Mouse (Mus musculus): Measurements from ENCODE around the gene Rbm5. TPM values are rescaled to one million over a fixed set of nuclear protein-coding genes. Genes with fewer than 3 reads are reported as not detected.

Rbm5 gene
- 200 and 206 TPM in 2 replicates for polyA plus RNA-seq (2016; fragmentation: Nextera tagmentation; extraction: Ambion mirVana)

DNA sequence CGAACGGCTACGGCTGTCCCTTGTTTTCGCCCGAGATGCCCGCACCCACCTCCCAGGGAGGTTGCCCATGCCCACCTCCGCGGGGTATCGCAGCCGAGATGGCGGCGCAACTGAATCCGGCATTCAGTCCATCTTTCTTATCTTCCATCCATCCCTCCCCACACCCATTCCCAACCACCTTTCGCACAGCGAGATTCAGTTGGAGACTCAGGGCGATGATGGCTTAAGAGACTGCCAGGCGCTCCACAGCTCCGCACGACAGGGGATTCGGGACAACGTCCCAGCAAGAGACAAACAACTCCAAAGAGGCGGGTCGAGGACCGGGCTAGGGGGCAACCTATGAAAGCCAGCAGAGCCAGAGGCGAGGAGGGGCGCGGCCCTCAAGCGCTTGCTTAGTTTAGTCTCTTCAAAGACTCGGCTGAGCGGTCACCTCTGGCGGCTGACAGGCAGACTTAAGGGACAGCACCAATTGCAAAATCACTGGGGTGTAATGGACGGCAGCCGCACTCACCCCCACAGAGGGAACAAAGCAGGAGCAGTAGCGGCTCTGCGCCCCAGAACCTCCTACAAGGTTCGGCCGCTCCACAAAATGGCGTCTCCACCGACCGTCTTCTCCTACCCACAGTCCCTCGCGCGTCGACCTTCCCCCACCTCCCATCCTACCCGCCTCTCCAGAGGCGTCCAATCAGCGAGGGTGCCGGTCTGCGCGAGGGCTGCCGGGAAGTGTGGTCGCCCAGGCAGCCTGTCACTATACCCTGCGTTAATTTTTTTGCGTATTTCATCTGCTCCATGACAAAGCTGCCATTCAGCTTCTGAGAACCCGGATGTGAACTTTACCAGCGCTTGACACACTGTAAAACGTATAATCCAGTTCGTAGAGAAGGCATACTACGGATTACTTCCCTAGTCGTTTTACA lies at the start of gene Rbm5:
Rbm5 (minus strand) TSS at position 623 of the 917 bp plus-strand sequence.
- under 1% methylated on average over 60 of the region's 60 CpGs for WGBS
- Histone ChIP-seq H3K27me3 (replicated peaks; ENCODE audit: low read depth, poor library complexity, severe bottlenecking) (no peaks in the 10 kb centered on the region), H3K9me3 (no peaks in the 10 kb centered on the region), H3K4me1 (peaks cover 18% of the 10 kb centered on the region), H3K36me3 (replicated peaks) (peaks cover 72% of the 10 kb centered on the region), H3K27ac (replicated peaks) (peak within 1 kb of the TSS; percentile 98), H3K4me3 (peak within 1 kb of the TSS; percentile 76)
- peak; percentile 96 for DNase-seq (ENCODE audit: low spot score)

DNA sequence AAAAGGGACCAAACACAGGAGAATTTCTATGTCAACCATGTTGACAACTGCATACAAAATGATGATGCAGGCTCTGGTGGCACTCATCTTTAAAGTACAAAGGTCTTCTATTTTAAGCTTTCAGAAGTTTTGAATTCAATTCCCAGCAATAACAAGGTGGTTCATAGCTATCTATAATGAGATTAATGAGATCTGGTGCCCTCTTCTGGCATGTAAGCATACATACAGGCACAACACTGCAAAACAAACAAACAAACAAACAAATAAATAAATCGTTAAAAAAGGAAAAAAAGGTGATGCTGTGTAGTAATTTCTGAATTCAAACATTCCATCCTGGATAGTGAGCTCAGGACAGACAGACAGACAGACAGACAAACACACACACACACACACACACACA lies 41.3 kb upstream of the Rbm5 start:
- no peak overlapping the region for H3K27ac ChIP-seq (replicated peaks)
- DNase-seq (ENCODE audit: low spot score), result no peak
- no peaks in the 10 kb centered on the region for H3K4me1 ChIP-seq
- 88% methylated on average over 1 of the region's 1 CpGs for WGBS
- no peak overlapping the region for H3K4me3 ChIP-seq
- H3K36me3 ChIP-seq (replicated peaks), result peaks cover 89% of the 10 kb centered on the region
- no peaks in the 10 kb centered on the region for H3K9me3 ChIP-seq
- H3K27me3 ChIP-seq (replicated peaks; ENCODE audit: low read depth, poor library complexity, severe bottlenecking), result no peaks in the 10 kb centered on the region

DNA sequence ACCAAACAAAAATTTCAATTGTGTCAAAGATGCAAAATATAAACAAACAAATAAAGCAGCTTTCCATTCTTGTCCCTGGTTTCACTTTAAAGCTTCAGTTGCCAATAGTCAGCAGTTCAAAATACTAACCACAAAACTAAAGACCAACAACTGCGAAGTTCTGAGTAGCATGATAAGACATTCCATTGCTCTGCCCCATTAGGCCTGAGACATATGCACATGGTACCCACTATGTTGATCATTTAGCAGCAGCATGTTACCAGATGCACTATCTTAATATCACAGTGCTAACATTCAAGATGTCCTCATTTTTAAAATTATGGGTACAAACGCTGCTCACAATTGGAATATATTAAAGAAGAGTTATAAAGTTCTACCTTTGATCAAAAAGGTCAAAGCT lies 40.2 kb upstream of the Rbm5 start:
- H3K36me3 ChIP-seq (replicated peaks), result peaks cover 83% of the 10 kb centered on the region
- H3K4me3 ChIP-seq, result no peak overlapping the region
- no peak overlapping the region for H3K27ac ChIP-seq (replicated peaks)
- no peak for DNase-seq (ENCODE audit: low spot score)
- no peaks in the 10 kb centered on the region for H3K4me1 ChIP-seq
- WGBS, result 90% methylated on average over 2 of the region's 2 CpGs
- H3K27me3 ChIP-seq (replicated peaks; ENCODE audit: low read depth, poor library complexity, severe bottlenecking), result no peaks in the 10 kb centered on the region
- H3K9me3 ChIP-seq, result no peaks in the 10 kb centered on the region

DNA sequence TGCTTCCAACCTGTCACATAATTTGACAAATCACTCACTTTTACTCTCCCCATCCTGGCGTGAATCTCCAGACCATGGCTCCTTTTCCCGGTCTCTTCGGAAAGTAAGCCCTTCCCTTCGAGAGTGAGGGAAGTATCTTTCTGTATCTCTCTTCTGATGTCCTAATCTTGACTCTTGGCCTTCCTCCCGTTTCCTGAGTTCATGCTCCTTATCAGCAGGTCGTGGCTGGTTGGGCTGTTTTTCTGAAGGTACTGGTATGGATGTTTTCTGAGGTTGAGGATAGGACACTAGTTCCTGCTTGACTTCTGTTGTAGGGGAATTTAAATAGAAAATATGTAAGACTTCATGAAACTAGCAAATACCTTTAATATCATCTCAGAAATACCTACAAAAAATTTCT lies 20.9 kb upstream of the Rbm5 start:
- WGBS, result 92% methylated on average over 6 of the region's 6 CpGs
- Histone ChIP-seq H3K27ac (replicated peaks) (no peak overlapping the region), H3K36me3 (replicated peaks) (peaks cover 87% of the 10 kb centered on the region), H3K27me3 (replicated peaks; ENCODE audit: low read depth, poor library complexity, severe bottlenecking) (no peaks in the 10 kb centered on the region), H3K9me3 (no peaks in the 10 kb centered on the region), H3K4me3 (no peak overlapping the region), H3K4me1 (no peaks in the 10 kb centered on the region)
- DNase-seq (ENCODE audit: low spot score), result no peak

DNA sequence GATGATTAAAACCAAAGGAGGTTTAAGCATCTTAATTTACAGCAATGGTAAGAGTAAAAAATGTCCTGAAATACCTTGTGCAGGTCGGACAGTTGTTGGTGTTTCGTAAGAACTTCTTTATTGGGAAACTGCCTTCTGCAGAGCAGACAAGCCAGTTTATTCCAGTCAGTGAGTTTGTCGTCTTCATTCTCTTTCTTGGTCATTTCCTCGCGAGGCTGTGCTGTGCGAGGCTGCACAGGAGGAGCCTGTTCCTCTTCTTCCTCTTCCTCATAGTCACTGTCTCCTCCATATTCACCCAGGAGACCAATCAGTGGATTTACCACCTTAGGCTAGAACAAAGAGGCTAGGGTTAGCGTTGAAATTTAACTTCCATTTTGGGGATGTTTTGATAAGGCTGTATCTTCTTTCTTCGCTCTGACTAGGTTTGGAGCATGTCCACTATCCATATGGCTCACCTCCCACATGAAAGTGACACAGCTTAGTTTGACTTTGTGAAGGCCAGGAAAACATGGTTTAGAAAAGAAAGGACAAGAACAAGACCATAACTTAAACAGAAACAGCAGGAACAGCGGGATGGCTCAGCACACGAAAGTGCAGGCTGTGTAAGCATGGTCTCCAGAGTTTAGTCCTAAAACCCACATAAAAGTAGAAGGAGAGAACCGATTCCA lies 11.9 kb upstream of the Rbm5 start:
- H3K9me3 ChIP-seq, result no peaks in the 10 kb centered on the region
- peaks cover 98% of the 10 kb centered on the region for H3K36me3 ChIP-seq (replicated peaks)
- H3K27ac ChIP-seq (replicated peaks), result no peak overlapping the region
- no peaks in the 10 kb centered on the region for H3K4me1 ChIP-seq
- no peak overlapping the region for H3K4me3 ChIP-seq
- DNase-seq (ENCODE audit: low spot score), result no peak
- 95% methylated on average over 11 of the region's 11 CpGs for WGBS
- no peaks in the 10 kb centered on the region for H3K27me3 ChIP-seq (replicated peaks; ENCODE audit: low read depth, poor library complexity, severe bottlenecking)

DNA sequence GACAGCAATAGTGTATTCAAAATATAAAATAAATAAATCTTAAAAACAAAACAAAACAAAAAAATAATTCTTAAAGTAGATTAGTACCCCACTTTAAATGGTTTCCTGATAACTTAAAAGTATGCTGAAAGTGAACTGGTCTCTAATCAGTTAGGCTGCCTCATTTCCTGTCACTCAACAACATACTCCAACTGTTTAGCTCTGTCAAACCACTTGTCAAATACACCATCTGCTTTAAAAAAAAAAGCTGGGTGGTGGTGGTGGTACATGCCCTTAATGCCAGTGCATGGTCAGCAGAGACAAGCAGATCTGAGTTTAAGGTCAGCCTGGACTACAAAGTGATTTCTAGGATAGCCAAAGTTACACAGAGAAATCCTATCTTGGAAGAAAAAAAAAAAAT lies 6.0 kb upstream of the Rbm5 start:
- no peaks in the 10 kb centered on the region for H3K27me3 ChIP-seq (replicated peaks; ENCODE audit: low read depth, poor library complexity, severe bottlenecking)
- H3K36me3 ChIP-seq (replicated peaks), result peaks cover 92% of the 10 kb centered on the region

DNA sequence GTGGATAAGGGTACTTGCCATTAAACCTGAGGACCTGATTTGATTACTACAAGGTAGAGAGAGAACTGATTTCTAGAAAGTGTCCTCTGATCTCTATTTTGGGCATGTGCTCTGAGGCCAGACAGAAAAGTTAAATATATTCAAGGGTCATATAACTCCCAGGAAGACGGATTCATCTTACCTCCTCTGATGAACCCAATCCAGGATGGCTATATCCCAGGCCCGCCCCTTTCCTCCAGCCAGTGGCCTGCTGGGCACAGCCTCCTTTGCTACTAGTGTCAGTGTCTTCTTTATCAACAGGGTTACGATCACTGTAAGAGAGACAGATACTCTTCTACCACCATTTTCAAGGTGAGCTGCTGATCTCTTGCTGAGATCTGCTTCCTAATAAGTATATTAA lies 3.6 kb upstream of the Rbm5 start:
- DNase-seq (ENCODE audit: low spot score), result no peak
- H3K9me3 ChIP-seq, result no peaks in the 10 kb centered on the region
- no peak overlapping the region for H3K27ac ChIP-seq (replicated peaks)
- H3K27me3 ChIP-seq (replicated peaks; ENCODE audit: low read depth, poor library complexity, severe bottlenecking), result no peaks in the 10 kb centered on the region
- H3K4me1 ChIP-seq, result peaks cover 10% of the 10 kb centered on the region
- no peak overlapping the region for H3K4me3 ChIP-seq
- 89% methylated on average over 3 of the region's 3 CpGs for WGBS
- peaks cover 69% of the 10 kb centered on the region for H3K36me3 ChIP-seq (replicated peaks)

More for the DNA sequence above, 6.0 kb upstream of the Rbm5 start:
- H3K4me1 ChIP-seq, result no peaks in the 10 kb centered on the region
- H3K9me3 ChIP-seq, result no peaks in the 10 kb centered on the region
- H3K4me3 ChIP-seq, result no peak overlapping the region
- DNase-seq (ENCODE audit: low spot score), result no peak
- no peak overlapping the region for H3K27ac ChIP-seq (replicated peaks)

DNA sequence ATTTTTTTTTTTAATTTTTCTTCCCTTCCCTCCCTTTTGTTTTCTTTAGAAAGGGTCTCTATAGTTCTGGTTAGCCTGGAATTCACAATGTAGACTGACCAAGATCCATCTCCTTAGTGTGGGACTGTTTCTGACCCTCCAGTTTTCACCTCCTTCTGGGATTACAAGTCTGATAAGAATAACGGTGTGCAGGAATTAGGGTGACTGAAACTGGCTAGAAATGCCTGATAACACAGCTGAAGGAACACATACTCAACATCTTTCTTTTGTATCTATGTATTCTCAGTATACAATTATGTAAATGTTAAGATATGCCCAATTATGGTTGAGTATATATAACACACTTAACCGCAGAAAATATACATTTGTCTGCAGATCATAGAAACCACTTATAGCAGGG lies 986 bp upstream of the Rbm5 start:
- no peaks in the 10 kb centered on the region for H3K27me3 ChIP-seq (replicated peaks; ENCODE audit: low read depth, poor library complexity, severe bottlenecking)
- WGBS, result 75% methylated on average over 2 of the region's 2 CpGs
- peak overlapping the region; percentile 76; the same call in 1 of the 2 replicates for H3K4me3 ChIP-seq
- H3K27ac ChIP-seq (replicated peaks), result no peak overlapping the region
- H3K9me3 ChIP-seq, result no peaks in the 10 kb centered on the region
- no peak for DNase-seq (ENCODE audit: low spot score)
- H3K36me3 ChIP-seq (replicated peaks), result peaks cover 72% of the 10 kb centered on the region
- H3K4me1 ChIP-seq, result peaks cover 18% of the 10 kb centered on the region

DNA sequence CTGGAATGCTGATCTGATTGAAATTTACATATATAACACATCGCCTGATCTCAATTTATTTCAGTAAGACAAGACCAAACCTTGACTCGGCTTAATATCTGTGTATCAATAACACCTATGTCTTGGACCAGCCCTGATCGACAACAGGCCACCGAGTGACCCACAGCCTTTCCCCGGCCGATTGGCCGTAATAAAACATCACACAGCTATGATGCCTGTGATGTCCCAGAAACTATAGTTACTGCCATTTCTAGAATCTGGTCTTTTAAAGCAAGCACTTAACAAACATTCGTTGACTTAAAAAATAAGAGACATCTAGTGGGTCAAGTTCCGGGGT lies 791 bp downstream of the Rbm5 start:
- Histone ChIP-seq H3K4me1 (peaks cover 18% of the 10 kb centered on the region), H3K9me3 (no peaks in the 10 kb centered on the region), H3K36me3 (replicated peaks) (peaks cover 72% of the 10 kb centered on the region), H3K27me3 (replicated peaks; ENCODE audit: low read depth, poor library complexity, severe bottlenecking) (no peaks in the 10 kb centered on the region), H3K4me3 (peak overlapping the region; percentile 76), H3K27ac (replicated peaks) (peak overlapping the region; percentile 98)
- WGBS, result 3% methylated on average over 9 of the region's 9 CpGs
- DNase-seq (ENCODE audit: low spot score), result no peak

DNA sequence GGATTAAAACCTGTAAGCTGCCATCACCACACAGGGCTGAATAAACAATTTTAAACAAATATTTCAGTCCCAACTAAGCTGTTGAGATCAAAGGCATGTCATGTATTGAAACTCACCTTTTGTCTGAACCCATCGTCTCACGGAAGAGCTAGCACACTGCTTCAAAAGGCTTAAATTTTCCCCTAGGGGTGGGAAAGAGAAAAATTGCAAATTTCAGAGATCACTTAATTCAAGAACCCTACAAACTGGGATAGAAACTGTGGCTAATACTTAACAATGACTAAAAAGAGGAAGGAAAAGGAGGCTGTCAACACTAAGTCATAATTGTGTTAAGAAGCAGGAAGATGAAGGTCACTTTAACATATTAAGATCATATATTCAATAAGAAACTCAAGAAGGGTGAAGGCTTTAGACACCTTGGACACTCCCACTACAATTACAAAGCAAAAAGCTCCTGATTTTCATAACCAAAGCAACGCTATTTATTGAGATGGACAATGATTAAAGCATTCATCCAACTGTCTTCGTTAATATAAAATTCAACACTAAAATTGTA lies 1.3 kb downstream of the Rbm5 start:
- Histone ChIP-seq H3K27me3 (replicated peaks; ENCODE audit: low read depth, poor library complexity, severe bottlenecking) (no peaks in the 10 kb centered on the region), H3K4me3 (peak overlapping the region; percentile 76), H3K9me3 (no peaks in the 10 kb centered on the region), H3K27ac (replicated peaks) (peak overlapping the region; percentile 98; the same call in 1 of the 2 replicates), H3K4me1 (peaks cover 18% of the 10 kb centered on the region), H3K36me3 (replicated peaks) (peaks cover 72% of the 10 kb centered on the region)
- 35% methylated on average over 4 of the region's 4 CpGs for WGBS
- no peak for DNase-seq (ENCODE audit: low spot score)

DNA sequence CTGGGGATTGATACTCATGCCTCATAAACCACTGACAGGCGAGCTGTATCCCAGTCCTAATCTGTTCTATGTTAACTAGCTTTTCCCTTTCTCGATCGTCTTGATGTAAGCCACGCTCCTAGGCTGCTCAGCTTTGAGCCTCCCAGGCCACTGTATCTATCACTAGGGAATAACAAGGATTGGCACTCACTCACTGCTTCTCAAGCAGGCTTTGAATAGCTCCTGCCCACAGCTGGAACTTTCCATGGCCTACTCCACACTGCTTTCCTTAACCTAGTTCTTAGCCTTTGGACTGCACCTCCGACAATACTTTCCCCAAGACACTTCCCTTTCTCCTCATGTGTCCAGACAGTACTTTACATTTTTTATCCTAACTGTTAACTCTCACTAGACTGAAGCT lies 1.9 kb downstream of the Rbm5 start:
- WGBS, result 93% methylated on average over 5 of the region's 5 CpGs
- H3K9me3 ChIP-seq, result no peaks in the 10 kb centered on the region
- peak overlapping the region; percentile 76 for H3K4me3 ChIP-seq
- peaks cover 72% of the 10 kb centered on the region for H3K36me3 ChIP-seq (replicated peaks)
- no peaks in the 10 kb centered on the region for H3K27me3 ChIP-seq (replicated peaks; ENCODE audit: low read depth, poor library complexity, severe bottlenecking)
- no peak for DNase-seq (ENCODE audit: low spot score)
- no peak overlapping the region for H3K27ac ChIP-seq (replicated peaks)
- H3K4me1 ChIP-seq, result peaks cover 18% of the 10 kb centered on the region

DNA sequence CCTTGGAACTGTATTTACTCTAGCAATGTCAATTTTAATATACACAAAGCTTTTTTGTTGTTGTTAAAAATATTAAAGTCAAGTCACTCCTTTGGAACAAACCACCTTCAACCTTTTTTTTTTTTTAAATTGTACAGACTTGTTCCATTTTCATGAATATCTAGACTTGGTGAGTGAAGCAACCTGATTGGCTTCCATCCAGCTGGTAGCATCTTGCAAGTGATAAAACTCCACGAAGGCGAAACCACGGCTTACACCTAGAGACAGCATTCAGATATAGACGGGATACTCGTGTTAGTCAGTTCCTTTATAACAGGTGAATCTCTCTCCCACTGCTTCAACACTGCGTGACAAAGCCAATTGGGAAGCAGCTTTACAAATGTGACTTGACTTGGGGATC lies 11.2 kb downstream of the Rbm5 start:
- Histone ChIP-seq H3K27ac (replicated peaks) (no peak overlapping the region), H3K36me3 (replicated peaks) (peaks cover 99% of the 10 kb centered on the region), H3K4me3 (no peak overlapping the region), H3K4me1 (no peaks in the 10 kb centered on the region), H3K27me3 (replicated peaks; ENCODE audit: low read depth, poor library complexity, severe bottlenecking) (no peaks in the 10 kb centered on the region), H3K9me3 (no peaks in the 10 kb centered on the region)
- no peak for DNase-seq (ENCODE audit: low spot score)
- 95% methylated on average over 6 of the region's 6 CpGs for whole genome bisulfite sequencing

DNA sequence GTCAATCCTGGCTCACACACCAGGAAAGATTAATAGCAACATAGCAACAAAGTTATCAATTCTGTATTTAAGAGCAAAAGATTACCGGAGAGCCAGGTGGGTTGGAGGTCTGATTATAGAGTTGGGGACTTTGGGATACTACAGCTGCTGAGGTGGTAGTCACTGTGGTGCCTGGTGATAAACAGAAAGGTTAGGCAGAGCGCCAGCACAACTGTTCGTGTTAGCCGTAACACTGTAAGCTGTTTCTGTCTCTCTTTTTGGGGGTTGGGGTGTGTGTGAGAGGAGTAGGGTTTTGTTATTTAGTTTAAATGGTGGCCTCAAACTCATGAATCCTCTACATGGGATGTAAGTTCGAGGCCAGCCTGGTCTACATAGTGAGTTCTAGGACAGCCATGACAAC lies 20.4 kb downstream of the Rbm5 start:
- peaks cover 99% of the 10 kb centered on the region for H3K36me3 ChIP-seq (replicated peaks)
- DNase-seq (ENCODE audit: low spot score), result no peak
- H3K4me1 ChIP-seq, result no peaks in the 10 kb centered on the region
- H3K9me3 ChIP-seq, result peaks cover 4% of the 10 kb centered on the region; the same call in 1 of the 2 replicates
- no peaks in the 10 kb centered on the region for H3K27me3 ChIP-seq (replicated peaks; ENCODE audit: low read depth, poor library complexity, severe bottlenecking)
- WGBS, result 94% methylated on average over 5 of the region's 5 CpGs
- H3K27ac ChIP-seq (replicated peaks), result no peak overlapping the region
- H3K4me3 ChIP-seq, result no peak overlapping the region

All from embryonic facial prominence, embryonic 10.5 days (tissue).